Mouse (Mus musculus) embryonic facial prominence, embryonic 10.5 days (tissue): ENCODE results near the gene Gramd4. TPM values are rescaled to one million over a fixed set of nuclear protein-coding genes. Genes with fewer than 3 reads are reported as not detected.
"Not testable (repeated sequence)": the region's sequence is repeated elsewhere in the genome, so short reads cannot be mapped to it uniquely, and the experiment has no call there.

Experiments used
- DNase-seq: peaks from one replicate; pipeline ENCODE4 v3.0.0-alpha.2; 2017; ENCODE audit warnings: low spot score
- H3K27ac ChIP-seq: fragments of 300-500 bp; sonication (generic); replicated peaks from 2 replicates; pipeline ENCODE4 v1.5.1; 2016; ENCODE audit warnings: mild to moderate bottlenecking
- H3K27me3 ChIP-seq: fragments of 300-500 bp; sonication (generic); replicated peaks from 2 replicates; pipeline ENCODE4 v1.6.1; 2016; ENCODE audit warnings: low read depth, mild to moderate bottlenecking; ENCODE audit not compliant: poor library complexity, severe bottlenecking
- H3K36me3 ChIP-seq: fragments of 300-500 bp; sonication (generic); replicated peaks from 2 replicates; pipeline ENCODE4 v1.6.1; 2016; ENCODE audit warnings: mild to moderate bottlenecking, moderate library complexity
- H3K4me1 ChIP-seq: fragments of 300-500 bp; sonication (generic); 2 replicates; pipeline ENCODE4 v1.6.1; 2016
- H3K4me3 ChIP-seq: fragments of 300-500 bp; sonication (generic); 2 replicates; pipeline ENCODE4 v1.5.1; 2016; ENCODE audit warnings: mild to moderate bottlenecking, moderate library complexity
- H3K9me3 ChIP-seq: fragments of 300-500 bp; sonication (generic); 2 replicates; pipeline ENCODE4 v1.6.1; 2016; ENCODE audit warnings: mild to moderate bottlenecking
- WGBS: fragments of 180-500 bp; shearing (Covaris S2); methylation state at CpG from one replicate; pipeline ENCODE4 v1.1.7; 2016; 5-methylcytosine and 5-hydroxymethylcytosine counted together
- polyA plus RNA-seq: library from polyadenylated mRNA; unstranded; fragments of >200 nt; fragmentation: Nextera tagmentation; extraction: Ambion mirVana; gene quantifications from 2 replicates; pipeline ENCODE4 v1.2.1, GENCODE M21; 2016

The Gramd4 gene
- polyA plus RNA-seq, 1 experiment from 2014 or later: 13.8 TPM

DNA sequence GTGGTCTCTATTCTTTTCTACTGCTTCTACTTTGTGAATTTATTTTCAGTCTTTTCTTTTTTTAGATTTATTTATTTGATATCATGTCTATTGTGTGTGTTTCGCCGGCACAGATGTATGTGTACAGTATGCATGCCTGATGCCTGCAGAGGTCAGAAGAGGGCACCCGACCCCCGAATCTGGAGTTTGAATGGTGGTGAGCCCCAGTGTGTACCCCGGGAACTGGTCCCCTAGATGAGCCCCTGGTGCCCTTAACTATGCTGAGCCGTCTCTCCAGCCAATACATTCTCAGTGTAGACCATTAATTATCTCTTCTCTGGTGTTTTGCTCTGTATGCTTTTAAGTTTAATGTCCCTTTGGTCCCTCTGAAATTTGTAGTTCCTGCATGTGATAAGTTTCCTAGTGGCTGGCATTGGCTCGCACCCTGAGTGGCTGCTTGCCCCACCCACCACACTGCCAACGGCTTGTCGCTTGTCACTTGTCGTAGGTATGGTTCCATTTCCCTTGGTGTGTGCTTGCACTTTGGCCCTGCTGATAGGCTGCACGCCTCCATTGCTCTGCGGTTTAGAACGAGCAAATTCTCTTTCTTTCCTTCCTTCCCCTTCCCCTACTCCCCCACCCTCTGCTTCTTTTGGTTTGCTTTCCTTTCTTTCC, 31.7 kb downstream of the Gramd4 start:
- H3K27me3 ChIP-seq: no peaks in the 10 kb centered on the region
- H3K4me3 ChIP-seq: no peak overlapping the region
- H3K27ac ChIP-seq: peak overlapping the region; percentile 49
- WGBS: 85% methylated on average over 13 of the region's 13 CpGs
- peaks cover 18% of the 10 kb centered on the region for H3K36me3 ChIP-seq
- peaks cover 66% of the 10 kb centered on the region for H3K4me1 ChIP-seq
- H3K9me3 ChIP-seq: no peaks in the 10 kb centered on the region
- no peak for DNase-seq

DNA sequence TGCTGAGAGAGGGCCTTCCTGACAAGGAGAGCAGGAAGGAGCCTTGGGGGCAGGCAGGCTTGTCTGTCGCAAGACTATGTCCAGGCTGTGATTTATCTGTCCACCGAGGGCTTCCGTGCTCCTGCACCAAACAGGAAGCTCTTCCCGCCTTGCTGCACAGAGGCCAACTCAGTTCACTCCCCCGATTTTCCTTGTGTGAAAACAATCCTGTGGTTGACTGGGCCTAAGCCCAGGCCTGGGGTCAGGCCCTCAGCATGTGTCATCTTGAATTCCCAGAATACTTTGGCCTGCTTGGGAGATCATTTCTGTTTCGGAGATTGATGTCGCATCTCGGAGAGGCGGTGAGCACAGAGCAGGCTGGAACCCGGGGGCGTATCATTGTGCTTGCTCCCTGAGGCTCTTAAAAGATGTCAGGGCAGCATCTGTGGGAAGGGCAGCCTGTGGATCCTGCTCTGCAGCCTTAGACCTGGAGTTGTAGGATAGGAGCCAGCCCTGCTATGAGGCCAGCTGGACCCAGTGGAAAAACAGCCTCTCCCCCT, 32.6 kb downstream of the Gramd4 start:
- peak overlapping the region; percentile 49 for H3K27ac ChIP-seq
- H3K36me3 ChIP-seq: peaks cover 22% of the 10 kb centered on the region
- 44% methylated on average over 11 of the region's 11 CpGs for WGBS
- no peak overlapping the region for H3K4me3 ChIP-seq
- peak; percentile 22 for DNase-seq
- no peaks in the 10 kb centered on the region for H3K27me3 ChIP-seq
- no peaks in the 10 kb centered on the region for H3K9me3 ChIP-seq
- H3K4me1 ChIP-seq: peaks cover 60% of the 10 kb centered on the region

DNA sequence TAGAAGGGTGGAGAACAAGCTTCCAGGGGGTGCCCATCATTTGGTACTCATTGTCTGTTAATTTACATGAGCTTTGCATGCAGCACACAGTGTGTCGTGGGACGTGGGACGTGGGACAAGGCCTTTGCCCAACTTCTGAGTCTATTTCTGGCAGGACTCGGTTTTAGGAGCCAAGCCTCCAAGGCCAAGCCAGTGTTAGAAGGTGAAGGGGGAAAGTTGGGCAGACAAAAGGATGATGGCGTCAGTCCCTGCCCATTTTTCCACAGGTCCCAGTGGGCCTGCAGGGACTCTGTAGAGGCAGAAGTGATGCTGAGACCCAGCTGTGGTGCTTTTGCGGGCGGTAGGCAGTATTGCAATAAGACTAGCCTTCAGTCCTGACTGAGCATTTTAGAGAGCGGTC, 33.1 kb downstream of the Gramd4 start:
- Histone ChIP-seq H3K9me3 (no peaks in the 10 kb centered on the region), H3K27me3 (no peaks in the 10 kb centered on the region), H3K4me3 (no peak overlapping the region), H3K36me3 (peaks cover 25% of the 10 kb centered on the region), H3K27ac (peak overlapping the region; percentile 49), H3K4me1 (peaks cover 55% of the 10 kb centered on the region)
- no peak for DNase-seq
- WGBS: 90% methylated on average over 8 of the region's 8 CpGs

DNA sequence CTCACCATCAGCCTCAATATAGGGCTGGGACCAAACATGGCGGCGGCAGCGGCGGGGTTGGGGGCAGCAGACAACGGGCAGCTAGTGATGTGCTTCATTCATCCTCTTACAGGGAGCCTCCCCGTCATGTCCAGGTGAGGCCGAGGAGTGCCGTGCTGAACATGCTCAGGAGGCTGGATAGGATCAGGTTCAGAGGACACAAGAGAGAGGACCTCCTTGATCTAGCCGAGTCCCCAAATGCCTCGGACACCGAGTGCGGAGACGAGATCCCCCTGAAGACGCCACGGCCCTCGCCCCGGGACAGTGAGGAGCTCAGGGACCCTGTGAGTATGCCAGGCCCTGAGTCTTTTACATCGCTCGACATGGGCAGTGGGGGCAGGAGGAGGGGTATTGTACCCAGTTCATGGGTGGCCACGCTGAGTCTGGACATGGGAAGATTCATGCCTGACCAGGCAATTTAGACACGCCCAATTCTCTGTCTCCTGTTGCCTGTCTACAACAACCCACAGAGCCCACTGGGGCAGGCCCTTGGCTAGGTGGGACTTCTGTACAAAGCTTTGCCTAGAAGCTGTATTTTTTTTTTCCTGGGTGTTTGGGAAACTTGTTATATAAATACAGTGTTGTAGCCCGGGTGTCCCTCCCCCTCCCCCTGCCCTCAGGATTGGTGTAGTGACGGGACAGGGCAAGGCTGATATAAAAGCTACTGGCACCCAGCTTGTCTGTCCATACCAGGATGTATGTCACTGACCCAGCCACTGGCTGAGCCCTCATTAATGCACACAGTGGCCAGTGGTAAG, 33.9 kb downstream of the Gramd4 start:
- Histone ChIP-seq H3K36me3 (peaks cover 33% of the 10 kb centered on the region), H3K9me3 (no peaks in the 10 kb centered on the region), H3K4me3 (no peak overlapping the region), H3K27me3 (no peaks in the 10 kb centered on the region), H3K4me1 (peaks cover 47% of the 10 kb centered on the region), H3K27ac (no peak overlapping the region)
- 93% methylated on average over 23 of the region's 23 CpGs for WGBS
- DNase-seq: no peak

DNA sequence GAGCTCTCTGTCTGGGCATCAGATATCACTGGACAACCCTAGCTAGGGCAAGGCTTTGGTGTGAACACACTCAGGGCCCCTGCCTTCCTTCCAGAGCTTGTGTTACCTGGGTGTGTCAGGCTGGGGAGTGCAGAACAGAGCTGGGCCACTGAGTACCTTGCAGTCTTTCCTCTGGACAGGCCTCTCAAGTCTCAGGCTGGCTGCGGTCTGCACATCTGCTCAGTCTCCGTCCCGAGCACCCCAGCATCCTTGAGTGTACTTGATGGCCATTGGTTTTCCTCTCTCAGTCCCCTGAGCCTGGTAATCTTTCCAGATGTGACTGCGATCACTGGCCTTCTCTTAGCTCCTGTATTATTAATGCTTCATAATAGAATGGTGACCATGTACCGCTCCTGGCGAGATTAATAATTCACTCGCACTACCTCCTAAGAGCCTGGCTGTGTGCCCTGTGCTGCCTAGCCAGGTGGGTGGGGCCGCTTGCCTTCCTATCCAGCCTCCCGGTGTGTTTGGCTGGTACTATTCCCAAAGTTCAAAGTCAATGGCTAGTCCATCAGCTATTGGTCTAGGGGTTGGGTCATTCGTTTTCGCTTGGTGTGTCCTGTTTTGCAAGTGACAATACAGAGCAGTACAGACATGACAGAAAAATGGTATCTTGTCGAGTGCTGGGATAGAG, 34.6 kb downstream of the Gramd4 start:
- H3K4me3 ChIP-seq: no peak overlapping the region
- DNase-seq: no peak
- H3K36me3 ChIP-seq: peaks cover 35% of the 10 kb centered on the region
- no peaks in the 10 kb centered on the region for H3K27me3 ChIP-seq
- H3K27ac ChIP-seq: no peak overlapping the region
- 92% methylated on average over 12 of the region's 12 CpGs for WGBS
- no peaks in the 10 kb centered on the region for H3K9me3 ChIP-seq
- peaks cover 41% of the 10 kb centered on the region for H3K4me1 ChIP-seq

DNA sequence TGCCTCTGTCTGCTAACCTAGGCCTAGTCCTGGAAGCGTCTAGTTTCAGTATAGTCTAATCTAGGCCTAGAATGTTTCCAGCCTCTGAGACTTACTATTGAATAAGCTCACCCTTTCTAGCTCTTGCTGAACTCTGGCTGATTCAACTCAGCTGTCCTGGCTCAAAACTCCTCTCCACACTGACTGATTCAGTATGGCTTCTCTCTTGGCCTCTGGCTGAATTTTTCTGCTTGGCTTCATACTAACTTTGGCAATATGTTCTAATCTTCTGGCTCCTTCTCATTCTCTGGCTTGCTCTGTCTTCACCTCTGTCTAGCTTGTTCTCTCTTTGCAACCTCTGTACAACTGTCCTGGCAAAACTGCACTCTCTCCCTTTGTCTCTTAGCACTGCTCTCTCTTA, 35.7 kb downstream of the Gramd4 start:
- WGBS: 88% methylated on average over 1 of the region's 1 CpGs
- Histone ChIP-seq H3K27me3 (no peaks in the 10 kb centered on the region), H3K4me1 (peaks cover 30% of the 10 kb centered on the region), H3K4me3 (no peak overlapping the region), H3K36me3 (peaks cover 35% of the 10 kb centered on the region), H3K9me3 (no peaks in the 10 kb centered on the region), H3K27ac (no peak overlapping the region)
- DNase-seq: no peak

DNA sequence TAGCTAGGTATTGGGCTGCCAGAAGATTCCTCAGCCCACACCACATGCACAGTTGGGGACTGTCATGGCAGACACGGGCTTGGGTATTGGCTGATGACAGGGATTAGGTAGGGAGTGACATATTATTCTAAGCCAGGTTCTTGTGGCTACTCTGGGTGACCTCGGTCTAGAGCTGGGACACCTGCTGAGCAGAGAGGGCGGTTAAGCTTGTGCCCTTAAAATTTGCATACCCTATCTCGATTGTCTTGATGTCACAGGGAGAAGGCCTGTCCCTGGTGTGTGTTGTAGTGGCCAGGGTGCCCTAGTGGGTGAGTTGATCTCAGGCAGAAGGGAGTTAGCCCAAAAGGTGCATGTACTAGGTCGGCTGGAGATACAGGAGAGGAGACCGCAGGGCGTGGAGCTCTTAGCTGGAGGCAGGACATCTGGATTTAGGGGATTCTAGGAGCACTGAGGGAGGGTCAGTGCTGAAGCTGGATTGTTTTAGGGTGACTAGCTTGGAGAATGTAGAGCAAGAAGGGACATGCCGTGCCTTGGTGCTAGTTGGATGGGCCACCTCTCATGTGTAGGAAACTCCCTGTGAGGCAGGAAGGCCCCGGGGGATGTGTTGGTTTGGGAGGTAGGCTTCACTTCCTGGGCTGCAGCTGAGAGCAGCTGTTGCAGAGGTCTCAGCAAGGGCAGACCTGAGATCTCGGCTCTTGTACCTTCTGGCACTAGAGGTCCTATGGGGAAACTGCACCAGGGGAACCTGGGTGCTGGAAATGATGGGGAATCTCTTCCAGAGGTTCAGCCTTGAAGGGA, 37.0 kb downstream of the Gramd4 start:
- DNase-seq: no peak
- Histone ChIP-seq H3K27ac (no peak overlapping the region), H3K4me1 (peaks cover 22% of the 10 kb centered on the region), H3K4me3 (no peak overlapping the region), H3K36me3 (peaks cover 45% of the 10 kb centered on the region), H3K9me3 (no peaks in the 10 kb centered on the region), H3K27me3 (no peaks in the 10 kb centered on the region)
- 80% methylated on average over 10 of the region's 10 CpGs for WGBS

DNA sequence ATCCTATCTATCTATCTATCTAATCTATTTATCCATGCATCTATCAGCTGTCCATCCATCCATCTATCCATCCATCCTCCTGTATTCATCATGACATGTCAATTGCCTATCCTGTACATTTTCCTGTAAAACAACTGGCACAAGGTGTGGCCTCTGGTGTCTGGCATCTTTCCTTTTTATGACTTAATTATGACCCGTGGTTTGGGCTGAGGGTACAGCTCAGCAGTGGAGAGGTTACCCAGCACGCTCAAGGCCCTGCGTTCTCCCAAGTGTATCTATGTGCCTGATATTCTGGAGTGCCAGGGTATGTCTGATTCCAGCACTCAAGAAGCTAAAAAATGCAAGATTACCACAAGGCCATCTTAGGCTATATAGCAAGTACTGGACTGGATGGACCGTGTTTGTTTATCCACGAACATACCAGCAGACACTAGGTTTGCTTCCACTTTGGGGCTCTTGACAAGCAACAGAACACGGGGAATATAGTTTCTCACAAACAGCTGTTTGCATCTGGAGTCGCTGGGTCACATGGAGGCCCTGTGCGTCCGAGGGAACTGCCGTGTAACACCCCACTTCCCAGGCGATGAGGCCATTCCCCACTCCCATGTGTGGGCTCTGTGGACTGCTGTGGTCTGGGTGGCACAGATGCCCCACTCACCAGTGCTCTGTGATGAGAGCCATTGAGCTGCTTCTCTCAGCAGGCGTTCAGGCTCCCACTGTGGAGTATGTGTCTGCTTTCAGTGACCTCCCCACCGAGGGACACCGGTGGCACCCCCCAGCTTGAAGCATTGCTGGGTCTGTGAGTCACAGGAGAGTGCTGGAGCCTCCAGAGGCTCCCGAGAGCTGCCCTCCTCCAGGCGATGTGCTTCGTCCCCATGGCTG, 38.5 kb downstream of the Gramd4 start:
- Histone ChIP-seq H3K9me3 (no peaks in the 10 kb centered on the region), H3K36me3 (peaks cover 50% of the 10 kb centered on the region), H3K27me3 (no peaks in the 10 kb centered on the region), H3K4me3 (no peak overlapping the region), H3K27ac (no peak overlapping the region), H3K4me1 (peaks cover 15% of the 10 kb centered on the region)
- no peak for DNase-seq
- 93% methylated on average over 17 of the region's 17 CpGs for WGBS

DNA sequence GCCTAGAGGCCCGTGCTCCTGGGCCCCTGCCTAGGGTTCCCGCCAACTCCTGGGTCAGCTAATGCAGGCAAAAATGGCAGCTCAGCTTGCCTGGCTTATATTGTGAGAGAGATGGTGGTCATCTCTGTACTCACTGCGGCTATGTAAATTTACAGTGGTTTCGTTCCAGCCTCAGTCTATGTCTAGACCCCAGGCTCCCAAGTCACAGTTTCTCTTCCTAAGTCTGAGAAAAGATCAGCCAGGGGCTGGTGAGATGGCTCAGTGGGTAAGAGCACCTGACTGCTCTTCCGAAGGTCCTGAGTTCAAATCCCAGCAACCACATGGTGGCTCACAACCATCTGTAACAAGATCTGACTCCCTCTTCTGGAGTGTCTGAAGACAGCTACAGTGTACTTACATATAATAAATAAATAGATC, 39.1 kb downstream of the Gramd4 start:
- not testable (repeated sequence) for H3K27ac ChIP-seq, H3K9me3 ChIP-seq, DNase-seq, H3K27me3 ChIP-seq, H3K4me3 ChIP-seq
- Histone ChIP-seq H3K36me3 (peaks cover 50% of the 10 kb centered on the region), H3K4me1 (peaks cover 11% of the 10 kb centered on the region)
- 93% methylated on average over 5 of the region's 5 CpGs for whole genome bisulfite sequencing

DNA sequence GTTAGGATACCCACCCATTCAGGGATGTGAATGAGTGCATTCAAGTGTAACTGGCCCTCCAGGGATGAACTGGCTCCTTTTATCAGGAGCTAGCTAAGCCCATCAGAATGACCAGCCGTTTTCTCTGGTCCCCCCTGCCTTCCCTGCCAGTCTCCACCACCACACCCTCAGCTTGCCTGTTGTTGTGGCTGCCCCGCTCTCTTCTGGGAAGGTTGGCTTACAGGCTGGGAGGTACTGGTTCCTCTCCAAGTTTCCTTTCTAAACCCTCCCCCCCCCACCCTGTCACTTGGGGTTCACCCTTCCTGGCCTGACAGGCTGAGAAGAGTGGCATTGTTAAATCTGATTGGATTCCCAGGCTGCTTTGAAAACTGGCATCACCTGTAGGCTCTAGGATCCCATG, 40.4 kb downstream of the Gramd4 start:
- WGBS: 52% methylated on average over 2 of the region's 2 CpGs
- no peak for DNase-seq
- Histone ChIP-seq H3K4me1 (peaks cover 8% of the 10 kb centered on the region), H3K36me3 (peaks cover 49% of the 10 kb centered on the region), H3K27ac (no peak overlapping the region), H3K9me3 (no peaks in the 10 kb centered on the region), H3K4me3 (no peak overlapping the region), H3K27me3 (no peaks in the 10 kb centered on the region)

DNA sequence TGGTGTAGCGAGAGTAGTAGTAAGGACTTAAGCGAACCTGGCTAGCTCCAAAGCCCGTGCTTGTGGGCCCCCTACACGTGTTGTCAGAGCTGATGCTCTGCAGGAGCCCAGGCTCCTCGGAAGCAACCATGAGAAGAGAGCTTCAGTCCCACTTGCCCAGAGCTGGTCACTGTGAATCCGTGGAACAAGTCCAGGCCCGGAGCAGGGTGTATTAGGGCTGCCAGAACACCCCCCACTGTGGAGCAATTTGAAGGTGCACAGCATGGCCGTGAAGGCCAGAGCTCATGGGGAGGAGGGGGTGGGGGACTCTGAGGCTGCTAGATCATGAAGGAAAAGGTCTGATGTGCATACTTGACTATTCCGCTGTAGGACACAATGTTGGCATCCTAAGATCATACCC, 44.1 kb downstream of the Gramd4 start:
- H3K36me3 ChIP-seq: peaks cover 47% of the 10 kb centered on the region
- 87% methylated on average over 9 of the region's 9 CpGs for WGBS

More for the DNA sequence above, 44.1 kb downstream of the Gramd4 start:
- no peaks in the 10 kb centered on the region for H3K9me3 ChIP-seq
- H3K4me1 ChIP-seq: peaks cover 11% of the 10 kb centered on the region
- H3K27ac ChIP-seq: no peak overlapping the region
- H3K27me3 ChIP-seq: no peaks in the 10 kb centered on the region
- no peak for DNase-seq
- no peak overlapping the region for H3K4me3 ChIP-seq
